Mouse (Mus musculus): ENCODE data around the gene Imp4.

The Imp4 gene

GRCm38 (mm10) chr1:34491480-34491879 lies 51.8 kb downstream of the Imp4 start:
- in situ Hi-C loops (cut with MboI; ENCODE audit: low pct_unique_long_range_greater_than_20kb in 1 of 2, low sequenced_read_pairs in 2 of 2, unreplicated experiment in 1 of 2), result no loop called here
